Mouse (Mus musculus) lung, postnatal 10 days (tissue): ENCODE results near the gene Hyal5.

ENCODE experiments used
- DNase-seq: peaks from one replicate; pipeline ENCODE4 v3.0.0; 2021

The Hyal5 gene

GRCm38 (mm10) chr6:24857697-24858096, at the start of gene Hyal5:
Hyal5 (plus strand) TSS chr6:24857997.
- DNase-seq = no peak

GRCm38 (mm10) chr6:24822070-24822469, 35.7 kb upstream of the Hyal5 start:
- DNase-seq = no peak

GRCm38 (mm10) chr6:24860320-24860719, 2.5 kb downstream of the Hyal5 start:
- DNase-seq = peak; percentile 1

- no peak for DNase-seq
These were observed 5.9 kb downstream of the Hyal5 start for GRCm38 (mm10) chr6:24863649-24864048.

- DNase-seq = peak; percentile 31
These were observed 36.5 kb downstream of the Hyal5 start for GRCm38 (mm10) chr6:24894146-24894873.

GRCm38 (mm10) chr6:24894874-24895183, 37.0 kb downstream of the Hyal5 start:
- DNase-seq = no peak

- no peak for DNase-seq
These were observed 47.3 kb downstream of the Hyal5 start for GRCm38 (mm10) chr6:24905101-24905500.

- peak; percentile 3 for DNase-seq
These were observed 50.0 kb downstream of the Hyal5 start for GRCm38 (mm10) chr6:24907824-24908223.

- no peak for DNase-seq
These were observed 52.4 kb downstream of the Hyal5 start for GRCm38 (mm10) chr6:24910016-24910727.

GRCm38 (mm10) chr6:24910728-24911105, 52.9 kb downstream of the Hyal5 start:
- no peak for DNase-seq

GRCm38 (mm10) chr6:24913591-24913990, 55.8 kb downstream of the Hyal5 start:
- DNase-seq = no peak

GRCm38 (mm10) chr6:24925076-24925785, 67.4 kb downstream of the Hyal5 start:
- no peak for DNase-seq
